In genomic region chr5:72448846-72449245, GRCm38 (mm10) we compare ENCODE assay signal across 17 mouse cellular contexts. TPM values are rescaled to one million over a fixed set of nuclear protein-coding genes. Genes with fewer than 3 reads are reported as not detected.
"Had no signal": no experiment of that assay in that cellular context is flagged by ENCODE, and none has a peak within 500 bp of the region (broad histone marks: within the 10 kb centered on the region; RNA-seq: fewer than 3 reads in every experiment).

No protein-coding gene starts in this region.

- H3K36me3 ChIP-seq: lung, embryonic 15.5 days; midbrain, embryonic 13.5 days; midbrain, embryonic 15.5 days; neural tube, embryonic 12.5 days; stomach, embryonic 15.5 days had no signal

- H3K4me1 ChIP-seq: lung, embryonic 15.5 days; megakaryocyte, embryonic 14.5 days; midbrain, embryonic 13.5 days; midbrain, embryonic 15.5 days; neural tube, embryonic 12.5 days; stomach, embryonic 15.5 days had no signal

- H3K9ac ChIP-seq: lung, embryonic 15.5 days; midbrain, embryonic 13.5 days; midbrain, embryonic 15.5 days; neural tube, embryonic 12.5 days; stomach, embryonic 15.5 days had no signal

- DNase-seq: lung, adult 2 months; lung, postnatal 14 days; lung, postnatal 36 days; right cerebral cortex, postnatal 14 days; thymus, adult 2 months; thymus, postnatal 25 days; thymus, postnatal 4 days had no signal

- H3K4me2 ChIP-seq: lung, embryonic 15.5 days; midbrain, embryonic 11.5 days; midbrain, embryonic 13.5 days; midbrain, embryonic 15.5 days; neural tube, embryonic 12.5 days; stomach, embryonic 15.5 days had no signal

- ATAC-seq: lung, postnatal 0 days; midbrain, embryonic 13.5 days; midbrain, embryonic 15.5 days had no signal

- H3K4me3 ChIP-seq: lung, embryonic 15.5 days; megakaryocyte, embryonic 14.5 days; midbrain, embryonic 13.5 days; midbrain, embryonic 15.5 days; neural tube, embryonic 12.5 days; stomach, embryonic 15.5 days had no signal

- H3K27ac ChIP-seq: lung, embryonic 15.5 days; macrophage; midbrain, embryonic 13.5 days; midbrain, embryonic 15.5 days; neural tube, embryonic 12.5 days; stomach, embryonic 15.5 days; stomach, postnatal 0 days had no signal

- H3K9me3 ChIP-seq: lung, embryonic 15.5 days; megakaryocyte, embryonic 14.5 days; midbrain, embryonic 13.5 days; midbrain, embryonic 15.5 days; neural tube, embryonic 12.5 days; stomach, embryonic 15.5 days had no signal

- H3K27me3 ChIP-seq: lung, embryonic 15.5 days; midbrain, embryonic 13.5 days; midbrain, embryonic 15.5 days; neural tube, embryonic 12.5 days; stomach, embryonic 15.5 days had no signal

RNA-seq across cellular contexts. Expression of gene Corin, which starts 55.4 kb away (rescaled TPM):
- polyA plus RNA-seq: macrophage had no signal
